Mouse (Mus musculus): ENCODE data around the gene Wfdc3.

DNA sequence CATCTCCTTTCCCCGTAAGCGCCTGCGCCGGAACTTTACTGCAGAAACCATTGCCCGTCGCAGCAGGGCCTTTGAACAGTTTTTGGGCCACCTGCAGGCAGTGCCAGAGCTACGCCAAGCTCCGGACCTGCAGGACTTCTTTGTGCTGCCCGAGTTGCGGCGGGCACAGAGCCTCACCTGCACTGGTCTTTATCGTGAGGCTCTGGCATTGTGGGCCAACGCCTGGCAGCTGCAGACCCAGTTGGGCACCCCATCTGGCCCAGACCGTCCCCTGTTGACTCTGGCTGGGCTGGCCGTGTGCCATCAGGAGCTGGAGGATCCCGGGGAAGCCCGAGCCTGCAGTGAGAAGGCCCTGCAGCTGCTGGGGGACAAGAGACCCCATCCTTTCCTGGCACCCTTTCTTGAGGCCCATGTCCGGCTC lies 46.1 kb upstream of the Wfdc3 start:
- TF ChIP-seq GATA1 (IDR thresholded peaks at IDR 0.05; ENCODE audit: borderline replicate concordance, low read length) (no peak), FLI1 (IDR thresholded peaks at IDR 0.05; ENCODE audit: low read length) (no peak)

Data from megakaryocyte, embryonic 14.5 days (primary cell).